Mouse (Mus musculus) myocyte (in vitro differentiated cells): Measurements from ENCODE around the gene Mrpl42. TPM values are rescaled to one million over a fixed set of nuclear protein-coding genes. Genes with fewer than 3 reads are reported as not detected.

Experiments used
- H3K27me3 ChIP-seq: one replicate; pipeline ENCODE4 v1.6.1; 2011; ENCODE audit not compliant: control insufficient read depth, insufficient read depth, insufficient read length
- H3K36me3 ChIP-seq: one replicate; pipeline ENCODE4 v1.6.1; 2011; ENCODE audit not compliant: control insufficient read depth, insufficient read depth
- H3K4me2 ChIP-seq: one replicate; pipeline ENCODE4 v1.6.1; 2011; ENCODE audit warnings: low read depth, control low read depth
- H3K4me3 ChIP-seq: one replicate; pipeline ENCODE4 v1.5.1; 2011; ENCODE audit warnings: mild to moderate bottlenecking, control low read depth, moderate library complexity
- H3K79me2 ChIP-seq: one replicate; pipeline ENCODE4 v1.6.1; 2011; ENCODE audit not compliant: control insufficient read depth, insufficient read depth
- H3ac ChIP-seq: one replicate; pipeline ENCODE4 v1.6.1; 2011; ENCODE audit not compliant: control insufficient read depth, insufficient read length
- CEBPB ChIP-seq: IDR thresholded peaks from 2 replicates; pipeline ENCODE4 v1.6.1; 2011; ENCODE audit warnings: mild to moderate bottlenecking, moderate library complexity; ENCODE audit not compliant: poor library complexity, insufficient read depth, severe bottlenecking
- E2F4 ChIP-seq: IDR thresholded peaks from one replicate; pipeline ENCODE4 v1.6.1; 2011; ENCODE audit warnings: mild to moderate bottlenecking, control low read depth, moderate library complexity; ENCODE audit not compliant: insufficient read depth
- MAX ChIP-seq: IDR thresholded peaks from one replicate; pipeline ENCODE4 v1.6.1; 2011; ENCODE audit warnings: low read depth, mild to moderate bottlenecking, control low read depth
- MYOD1 ChIP-seq, 3 experiments: IDR thresholded peaks; one replicate each; pipeline ENCODE4 v1.6.1; 2011; ENCODE audit warnings: control low read depth in 2 of 3, low read depth in 2 of 3, mild to moderate bottlenecking in 2 of 3, moderate library complexity in 1 of 3; ENCODE audit not compliant: insufficient read length in 2 of 3, control insufficient read depth in 1 of 3
- MYOG ChIP-seq, 3 experiments: IDR thresholded peaks; one replicate each; pipeline ENCODE4 v1.6.1; 2011; ENCODE audit warnings: control low read depth in 2 of 3, low read depth in 2 of 3, mild to moderate bottlenecking in 2 of 3; ENCODE audit not compliant: insufficient read length in 2 of 3, control insufficient read depth in 1 of 3, insufficient read depth in 1 of 3
- POLR2A ChIP-seq: IDR thresholded peaks from one replicate; pipeline ENCODE4 v1.6.1; 2011; ENCODE audit warnings: low read depth, mild to moderate bottlenecking, control low read depth, moderate library complexity; ENCODE audit not compliant: insufficient read length
- POLR2AphosphoS2 ChIP-seq: IDR thresholded peaks from one replicate; pipeline ENCODE4 v1.6.1; 2011; ENCODE audit warnings: low read depth, control low read depth; ENCODE audit not compliant: insufficient read length
- REST ChIP-seq: IDR thresholded peaks from one replicate; pipeline ENCODE4 v1.6.1; 2011; ENCODE audit warnings: mild to moderate bottlenecking, control low read depth, moderate library complexity; ENCODE audit not compliant: insufficient read depth, insufficient read length
- SRF ChIP-seq: IDR thresholded peaks from one replicate; pipeline ENCODE4 v1.6.1; 2011; ENCODE audit warnings: low read depth; ENCODE audit not compliant: control insufficient read depth, insufficient read length
- TCF12 ChIP-seq: IDR thresholded peaks from one replicate; pipeline ENCODE4 v1.6.1; 2011; ENCODE audit warnings: mild to moderate bottlenecking, control low read depth; ENCODE audit not compliant: poor library complexity, insufficient read depth, severe bottlenecking
- TCF3 ChIP-seq: IDR thresholded peaks from one replicate; pipeline ENCODE4 v1.6.1; 2011; ENCODE audit warnings: low read depth, control low read depth; ENCODE audit not compliant: insufficient read length
- USF1 ChIP-seq: IDR thresholded peaks from one replicate; pipeline ENCODE4 v1.6.1; 2011; ENCODE audit warnings: low read depth, mild to moderate bottlenecking, control low read depth, moderate library complexity
- polyA plus RNA-seq: library from polyadenylated mRNA; unstranded; fragments of >200 nt; fragmentation: generic; extraction: Trizol; gene quantifications from one replicate; pipeline ENCODE4 v1.2.1, GENCODE M21; 2012; ENCODE audit warnings: missing spikeins

Mrpl42 gene
- polyA plus RNA-seq, 1 experiment, result 177 TPM

- Histone ChIP-seq H3K4me2 (no peak overlapping the region), H3K79me2 (no peaks in the 10 kb centered on the region), H3ac (no peak overlapping the region), H3K36me3 (no peaks in the 10 kb centered on the region), H3K4me3 (no peak overlapping the region), H3K27me3 (no peaks in the 10 kb centered on the region)
- no peak for TF ChIP-seq MYOG (IDR thresholded peaks at IDR 0.05; ENCODE audit: control insufficient read depth in 1 of 3, insufficient read depth in 1 of 3, insufficient read length in 2 of 3, low read depth in 2 of 3)
- TF ChIP-seq MYOD1 (IDR thresholded peaks at IDR 0.05; ENCODE audit: control insufficient read depth in 1 of 3, insufficient read length in 2 of 3, low read depth in 2 of 3), result no peak
- TF ChIP-seq MAX, result no peak
- no peak for TF ChIP-seq E2F4
- no peak for TF ChIP-seq TCF3
- TF ChIP-seq TCF12, result no peak
- TF ChIP-seq USF1, result no peak
- TF ChIP-seq REST, result no peak
- no peak for TF ChIP-seq POLR2AphosphoS2
- no peak for TF ChIP-seq CEBPB
Observed at GRCm38 (mm10) chr10:95447954-95448353, 53.8 kb downstream of the Mrpl42 start.

DNA sequence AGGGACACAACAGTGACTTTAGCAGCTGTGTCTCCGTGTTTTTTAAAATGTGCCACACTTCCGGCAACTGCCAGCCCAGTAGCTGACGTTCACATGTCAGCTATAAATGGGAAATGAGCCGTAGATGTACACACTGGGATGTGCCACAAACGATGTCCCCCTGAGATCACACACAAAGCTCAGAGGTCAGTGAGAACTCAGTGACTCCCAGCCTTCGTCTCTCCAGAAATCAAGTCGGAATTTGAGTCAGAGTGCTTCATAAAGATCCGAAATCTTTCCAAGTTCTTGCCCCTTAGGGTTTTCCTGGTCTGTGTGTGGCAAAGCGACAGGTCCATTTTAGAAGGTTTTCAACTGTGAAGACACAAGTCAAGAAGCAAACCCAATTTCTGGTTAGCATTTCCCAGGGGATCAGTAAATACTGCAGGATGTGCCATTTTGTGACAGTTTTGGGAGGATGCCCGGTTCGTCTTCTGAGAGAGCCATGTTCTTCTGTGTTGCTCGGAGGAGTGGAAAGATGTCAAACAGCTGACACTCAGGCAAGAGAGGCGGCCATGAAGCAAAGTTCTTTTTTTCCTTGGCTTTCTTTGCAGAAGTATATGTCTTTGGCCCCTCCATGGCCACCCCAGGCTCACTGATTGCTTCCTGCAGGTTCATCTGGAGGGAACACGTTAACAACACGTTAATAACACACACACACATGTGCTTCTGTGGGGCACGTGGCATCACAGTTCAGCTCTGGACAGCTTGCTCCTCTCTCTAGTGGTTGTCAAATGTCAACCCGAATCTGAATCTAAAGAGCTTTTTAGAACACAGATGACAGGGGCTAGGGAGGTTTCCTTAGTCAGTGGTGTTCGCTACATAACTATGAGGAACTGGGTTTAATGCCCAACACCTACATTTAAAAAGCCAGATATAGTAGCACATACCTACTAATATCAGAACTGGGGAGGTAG lies 56.4 kb downstream of the Mrpl42 start:
- Histone ChIP-seq H3K4me2 (peak overlapping the region; percentile 27), H3K4me3 (no peak overlapping the region), H3K79me2 (no peaks in the 10 kb centered on the region), H3K27me3 (no peaks in the 10 kb centered on the region), H3ac (no peak overlapping the region), H3K36me3 (no peaks in the 10 kb centered on the region)
- no peak for TF ChIP-seq POLR2A
- no peak for TF ChIP-seq MAX
- no peak for TF ChIP-seq MYOD1 (IDR thresholded peaks at IDR 0.05; ENCODE audit: control insufficient read depth in 1 of 3, insufficient read length in 2 of 3, low read depth in 2 of 3)
- no peak for TF ChIP-seq CEBPB
- no peak for TF ChIP-seq POLR2AphosphoS2
- TF ChIP-seq MYOG (IDR thresholded peaks at IDR 0.05; ENCODE audit: control insufficient read depth in 1 of 3, insufficient read depth in 1 of 3, insufficient read length in 2 of 3, low read depth in 2 of 3), result no peak
- TF ChIP-seq E2F4, result no peak
- TF ChIP-seq SRF, result no peak
- no peak for TF ChIP-seq REST
- TF ChIP-seq TCF12, result no peak
- no peak for TF ChIP-seq TCF3
- TF ChIP-seq USF1, result no peak

DNA sequence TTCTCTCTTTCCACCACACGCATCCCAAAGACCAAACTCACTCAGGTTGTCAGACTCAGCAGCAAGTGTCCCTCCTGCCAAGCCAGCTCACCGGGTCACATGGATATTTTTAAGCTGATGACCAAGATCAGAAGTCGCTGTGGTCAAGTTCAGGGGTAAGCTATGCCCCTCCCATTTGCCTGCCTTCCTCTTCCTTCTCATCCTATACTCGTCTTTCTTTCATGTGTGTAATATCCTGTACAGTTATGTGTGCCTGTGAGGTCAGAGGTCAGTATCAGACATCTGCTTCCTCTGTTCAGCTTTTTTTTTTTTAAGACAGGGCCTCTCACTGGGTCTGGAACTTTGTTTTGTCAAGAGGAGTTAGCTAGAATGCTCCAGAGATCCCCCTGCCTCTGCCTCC lies 59.4 kb downstream of the Mrpl42 start:
- H3K79me2 ChIP-seq, result no peaks in the 10 kb centered on the region
- no peak for TF ChIP-seq MYOD1 (IDR thresholded peaks at IDR 0.05; ENCODE audit: control insufficient read depth in 1 of 3, insufficient read length in 2 of 3, low read depth in 2 of 3)
- no peak for TF ChIP-seq SRF
- no peak overlapping the region for H3K4me2 ChIP-seq
- H3K27me3 ChIP-seq, result no peaks in the 10 kb centered on the region
- no peak overlapping the region for H3ac ChIP-seq
- no peaks in the 10 kb centered on the region for H3K36me3 ChIP-seq
- no peak overlapping the region for H3K4me3 ChIP-seq

DNA sequence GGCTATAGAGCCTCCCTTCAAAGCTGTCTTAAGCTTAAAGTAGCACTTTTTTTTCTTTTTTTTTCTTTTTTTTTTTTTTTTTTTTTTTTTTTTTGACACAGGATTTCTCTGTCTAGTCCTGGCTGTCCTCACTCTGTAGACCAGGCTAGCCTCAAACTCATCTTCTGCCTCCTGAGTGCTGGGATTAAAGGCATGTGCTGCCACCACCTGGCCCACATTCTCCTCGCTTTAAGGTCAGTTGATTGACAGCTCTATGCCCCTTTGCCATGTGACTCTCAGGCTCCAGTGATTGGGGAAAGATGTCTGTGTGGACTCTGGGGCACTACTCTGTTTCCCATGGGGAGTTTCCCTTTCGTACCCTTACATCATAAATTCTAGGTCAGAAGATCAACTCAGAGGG lies 61.2 kb downstream of the Mrpl42 start:
- no peaks in the 10 kb centered on the region for H3K27me3 ChIP-seq
- H3K36me3 ChIP-seq, result no peaks in the 10 kb centered on the region
- TF ChIP-seq MAX (no peak), TCF3 (no peak), REST (no peak), TCF12 (no peak), SRF (no peak), USF1 (no peak), MYOD1 (IDR thresholded peaks at IDR 0.05; ENCODE audit: control insufficient read depth in 1 of 3, insufficient read length in 2 of 3, low read depth in 2 of 3) (no peak), MYOG (IDR thresholded peaks at IDR 0.05; ENCODE audit: control insufficient read depth in 1 of 3, insufficient read depth in 1 of 3, insufficient read length in 2 of 3, low read depth in 2 of 3) (no peak), CEBPB (no peak), POLR2AphosphoS2 (no peak), POLR2A (no peak), E2F4 (no peak)
- no peak overlapping the region for H3K4me2 ChIP-seq
- H3K79me2 ChIP-seq, result no peaks in the 10 kb centered on the region
- no peak overlapping the region for H3ac ChIP-seq
- H3K4me3 ChIP-seq, result no peak overlapping the region

DNA sequence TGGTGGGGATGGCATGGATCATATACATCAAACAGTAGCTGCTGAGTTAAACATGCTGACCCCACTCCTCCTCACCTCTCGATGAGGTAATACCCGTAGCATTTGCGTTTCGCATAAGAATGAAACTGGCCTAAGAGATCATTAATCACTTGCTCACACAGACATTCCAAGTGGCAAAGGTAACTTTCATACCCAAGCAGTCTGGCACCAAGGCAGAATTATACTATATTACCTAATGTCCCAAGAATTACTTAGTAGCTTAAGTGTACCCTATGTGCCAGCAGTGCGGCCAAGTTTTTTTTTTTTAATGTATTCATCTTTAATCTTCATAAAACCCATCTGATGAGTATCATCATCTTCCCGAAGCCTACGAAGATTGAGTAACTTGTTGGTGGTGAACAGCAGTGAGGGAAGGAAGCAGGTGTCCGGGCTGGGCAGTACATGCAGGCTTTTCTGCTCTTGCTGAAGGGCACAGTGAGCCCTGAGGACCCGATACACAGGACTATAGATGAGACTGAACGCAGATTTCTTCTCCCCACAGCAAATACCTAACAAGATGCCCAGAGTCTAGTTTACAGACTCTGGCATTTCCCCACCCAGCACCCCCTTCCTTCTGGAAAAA lies 61.9 kb downstream of the Mrpl42 start:
- TF ChIP-seq MYOD1 (IDR thresholded peaks at IDR 0.05; ENCODE audit: control insufficient read depth in 1 of 3, insufficient read length in 2 of 3, low read depth in 2 of 3) (peak in 2 of 3 experiments; percentile 67 to 77), MAX (no peak)
- H3K4me3 ChIP-seq, result no peak overlapping the region
- H3K79me2 ChIP-seq, result no peaks in the 10 kb centered on the region
- no peak overlapping the region for H3ac ChIP-seq
- H3K36me3 ChIP-seq, result no peaks in the 10 kb centered on the region
- H3K4me2 ChIP-seq, result no peak overlapping the region
- no peaks in the 10 kb centered on the region for H3K27me3 ChIP-seq
